Mouse (Mus musculus): ENCODE measurements around the gene Hsd3b2. TPM values are rescaled to one million over a fixed set of nuclear protein-coding genes. Genes with fewer than 3 reads are reported as not detected.

Gene Hsd3b2
- total and polyA plus RNA-seq, 2 experiments from 2014 or later: not detected

DNA sequence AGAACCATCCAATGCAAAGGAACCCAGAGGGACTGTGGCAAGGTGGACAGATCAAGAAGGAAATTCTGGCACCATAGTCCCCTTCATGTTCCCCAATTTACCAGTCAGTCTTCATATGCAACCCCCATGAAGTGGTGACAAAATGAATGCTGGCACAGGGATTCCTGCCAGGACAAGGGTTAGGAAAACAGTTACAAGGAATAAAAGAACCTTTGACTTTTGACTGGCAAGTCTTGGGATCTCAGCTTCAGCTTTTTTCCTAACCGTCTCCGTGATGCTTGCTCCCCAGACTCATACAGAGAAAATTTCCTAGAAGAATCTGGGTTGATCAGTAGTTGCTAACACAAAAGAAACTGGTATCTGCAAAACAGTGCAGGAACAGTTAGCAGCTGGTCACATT lies 9.4 kb upstream of the Hsd3b2 start:
- 81% methylated on average over 2 of the region's 2 CpGs for WGBS
- no peak for TF ChIP-seq CTCF (IDR thresholded peaks at IDR 0.05)
- no peak overlapping the region for H3K4me2 ChIP-seq (ENCODE audit: low read depth, low read length, poor library complexity, severe bottlenecking)

DNA sequence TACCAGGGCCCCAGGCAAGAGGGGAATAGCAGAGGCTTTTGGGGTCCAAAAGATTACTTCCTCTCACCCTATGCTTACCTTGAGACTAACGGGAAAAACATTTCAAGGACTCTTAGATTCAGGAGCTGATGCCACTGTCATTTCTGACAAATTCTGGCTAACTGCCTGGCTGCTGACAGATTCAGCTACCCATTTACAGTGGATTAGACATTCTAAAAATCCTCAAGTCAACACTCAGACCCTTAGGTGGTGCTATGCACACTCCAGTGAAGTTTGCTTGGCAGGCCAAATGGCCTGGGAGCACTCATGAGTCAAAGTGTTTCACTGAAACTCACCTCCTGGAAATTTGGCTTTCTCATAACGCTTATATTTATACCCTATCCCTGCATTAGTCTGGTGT lies 1.9 kb upstream of the Hsd3b2 start:
- H3K4me1 ChIP-seq (ENCODE audit: insufficient read depth, low read length): no peaks in the 10 kb centered on the region
- H3K4me3 ChIP-seq (ENCODE audit: low read depth, low read length): no peak overlapping the region
- ATAC-seq (ENCODE audit: low FRiP score) (no peak), DNase-seq (ENCODE audit: low spot score) (peak; percentile 8)
- H3K9ac ChIP-seq (replicated peaks; ENCODE audit: low read length, poor library complexity, severe bottlenecking): no peak overlapping the region
- no peaks in the 10 kb centered on the region for H3K9me3 ChIP-seq (ENCODE audit: low read length)
- H3K36me3 ChIP-seq (ENCODE audit: insufficient read depth, low read length): no peaks in the 10 kb centered on the region
- H3K27ac ChIP-seq (ENCODE audit: low read depth, low read length): no peak overlapping the region
- no peaks in the 10 kb centered on the region for H3K27me3 ChIP-seq (ENCODE audit: insufficient read depth, low read length)
- TF ChIP-seq CTCF (IDR thresholded peaks at IDR 0.05): no peak
- H3K4me2 ChIP-seq (ENCODE audit: low read depth, low read length, poor library complexity, severe bottlenecking): no peak overlapping the region
- 80% methylated on average over 2 of the region's 2 CpGs for WGBS

More for the DNA sequence above, 9.4 kb upstream of the Hsd3b2 start:
- H3K27me3 ChIP-seq (ENCODE audit: insufficient read depth, low read length): no peaks in the 10 kb centered on the region
- H3K36me3 ChIP-seq (ENCODE audit: insufficient read depth, low read length): no peaks in the 10 kb centered on the region
- H3K9ac ChIP-seq (replicated peaks; ENCODE audit: low read length, poor library complexity, severe bottlenecking): no peak overlapping the region
- no peak overlapping the region for H3K4me3 ChIP-seq (ENCODE audit: low read depth, low read length)
- no peaks in the 10 kb centered on the region for H3K9me3 ChIP-seq (ENCODE audit: low read length)
- ATAC-seq (ENCODE audit: low FRiP score) (no peak), DNase-seq (ENCODE audit: low spot score) (no peak)
- H3K4me1 ChIP-seq (ENCODE audit: insufficient read depth, low read length): no peaks in the 10 kb centered on the region
- H3K27ac ChIP-seq (ENCODE audit: low read depth, low read length): no peak overlapping the region

DNA sequence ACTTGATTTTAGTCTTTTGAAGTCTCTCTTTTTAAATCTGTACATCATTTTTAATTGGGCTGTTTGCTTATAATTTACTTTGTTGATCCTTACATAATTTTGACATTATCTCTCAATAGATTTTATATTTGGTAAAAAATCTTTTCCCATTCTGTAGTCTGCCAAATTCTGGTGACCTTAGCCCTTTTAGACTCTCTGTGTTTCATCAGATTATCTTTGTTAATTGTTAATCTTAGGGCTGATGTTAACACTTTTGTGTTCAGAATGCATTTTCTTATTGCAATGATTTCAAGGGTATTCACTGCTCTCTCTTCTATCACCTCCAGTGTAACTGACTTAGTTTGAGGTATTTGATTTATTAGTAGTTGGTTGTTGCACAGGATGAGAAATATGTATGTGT lies 3.6 kb downstream of the Hsd3b2 start:
- Histone ChIP-seq H3K9ac (replicated peaks; ENCODE audit: low read length, poor library complexity, severe bottlenecking) (no peak overlapping the region), H3K27me3 (ENCODE audit: insufficient read depth, low read length) (no peaks in the 10 kb centered on the region), H3K36me3 (ENCODE audit: insufficient read depth, low read length) (no peaks in the 10 kb centered on the region), H3K4me3 (ENCODE audit: low read depth, low read length) (no peak overlapping the region), H3K4me1 (ENCODE audit: insufficient read depth, low read length) (no peaks in the 10 kb centered on the region), H3K4me2 (ENCODE audit: low read depth, low read length, poor library complexity, severe bottlenecking) (no peak overlapping the region), H3K27ac (ENCODE audit: low read depth, low read length) (no peak overlapping the region), H3K9me3 (ENCODE audit: low read length) (no peaks in the 10 kb centered on the region)
- no peak for TF ChIP-seq CTCF (IDR thresholded peaks at IDR 0.05)
- ATAC-seq (ENCODE audit: low FRiP score): no peak
- no peak for DNase-seq (ENCODE audit: low spot score)

DNA sequence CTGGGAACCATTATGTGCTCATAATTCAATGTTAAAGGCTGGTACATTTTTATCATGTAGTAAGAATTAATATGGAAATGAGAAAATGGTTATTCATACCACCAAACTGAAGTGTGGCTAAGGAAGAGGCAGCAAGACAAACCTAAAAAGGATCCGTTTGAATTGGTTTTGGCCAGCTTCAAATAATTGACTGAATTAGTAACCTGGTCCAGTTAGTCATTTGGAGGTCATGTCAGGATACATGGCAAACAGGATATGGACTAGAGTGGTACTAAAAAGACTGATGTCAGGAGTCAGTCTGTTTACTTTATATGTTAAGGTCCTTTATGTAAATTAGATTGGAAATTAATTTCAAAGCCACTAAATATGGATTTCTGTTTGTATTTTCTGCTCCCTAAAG lies 41.9 kb downstream of the Hsd3b2 start:
- DNase-seq (ENCODE audit: low spot score): no peak
- no peak for ATAC-seq (ENCODE audit: low FRiP score)
- WGBS: 91% methylated on average over 1 of the region's 1 CpGs
- Histone ChIP-seq H3K9me3 (ENCODE audit: low read length) (no peaks in the 10 kb centered on the region), H3K4me2 (ENCODE audit: low read depth, low read length, poor library complexity, severe bottlenecking) (no peak overlapping the region), H3K4me3 (ENCODE audit: low read depth, low read length) (no peak overlapping the region), H3K36me3 (ENCODE audit: insufficient read depth, low read length) (no peaks in the 10 kb centered on the region), H3K4me1 (ENCODE audit: insufficient read depth, low read length) (no peaks in the 10 kb centered on the region), H3K27ac (ENCODE audit: low read depth, low read length) (no peak overlapping the region), H3K27me3 (ENCODE audit: insufficient read depth, low read length) (no peaks in the 10 kb centered on the region), H3K9ac (replicated peaks; ENCODE audit: low read length, poor library complexity, severe bottlenecking) (no peak overlapping the region)
- no peak for TF ChIP-seq CTCF (IDR thresholded peaks at IDR 0.05)

DNA sequence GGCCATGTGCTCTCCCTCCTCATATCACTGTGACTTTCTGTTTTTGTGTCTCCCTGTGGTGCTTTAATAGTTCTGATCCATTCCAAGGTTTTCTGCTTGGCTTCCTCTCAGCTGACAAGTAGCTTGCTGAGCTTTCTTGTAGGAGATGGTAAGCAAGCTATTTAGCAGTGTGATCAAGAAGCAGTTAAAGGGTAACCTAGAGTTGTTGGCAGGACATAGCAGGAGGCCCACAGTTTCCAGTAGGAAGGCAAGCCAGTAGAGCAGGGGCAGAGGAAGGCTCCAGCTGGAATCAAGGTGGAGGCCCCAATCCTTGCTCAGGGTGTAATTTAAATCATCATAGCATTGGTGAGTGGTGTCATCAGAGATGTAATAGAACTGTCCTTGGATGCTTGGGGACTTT lies 43.6 kb downstream of the Hsd3b2 start:
- no peak for TF ChIP-seq CTCF (IDR thresholded peaks at IDR 0.05)
- ATAC-seq (ENCODE audit: low FRiP score): no peak
- Histone ChIP-seq H3K27me3 (ENCODE audit: insufficient read depth, low read length) (no peaks in the 10 kb centered on the region), H3K9me3 (ENCODE audit: low read length) (no peaks in the 10 kb centered on the region), H3K27ac (ENCODE audit: low read depth, low read length) (no peak overlapping the region), H3K4me3 (ENCODE audit: low read depth, low read length) (no peak overlapping the region), H3K9ac (replicated peaks; ENCODE audit: low read length, poor library complexity, severe bottlenecking) (no peak overlapping the region), H3K4me1 (ENCODE audit: insufficient read depth, low read length) (no peaks in the 10 kb centered on the region), H3K36me3 (ENCODE audit: insufficient read depth, low read length) (no peaks in the 10 kb centered on the region), H3K4me2 (ENCODE audit: low read depth, low read length, poor library complexity, severe bottlenecking) (no peak overlapping the region)
- DNase-seq (ENCODE audit: low spot score): no peak

Other genes starting within 250 kb of the Hsd3b2 start
- not detected in 2 replicates for gene Hsd3b4, start 214.0 kb downstream of the Hsd3b2 start, total RNA-seq (2014; rRNA removed)
- not detected in 2 replicates for gene Hsd3b4, start 214.0 kb downstream of the Hsd3b2 start, polyA plus RNA-seq (2015; fragmentation: Nextera tagmentation; extraction: Ambion mirVana)
- not detected in 2 replicates for gene Gm10681, start 135.7 kb downstream of the Hsd3b2 start, total RNA-seq (2014; rRNA removed)
- gene Gm10681, start 135.7 kb downstream of the Hsd3b2 start, polyA plus RNA-seq (2015; fragmentation: Nextera tagmentation; extraction: Ambion mirVana): not detected in 2 replicates
- not detected in 2 replicates for gene Hsd3b5, start 94.3 kb downstream of the Hsd3b2 start, total RNA-seq (2014; rRNA removed)
- not detected in 2 replicates for gene Hsd3b5, start 94.3 kb downstream of the Hsd3b2 start, polyA plus RNA-seq (2015; fragmentation: Nextera tagmentation; extraction: Ambion mirVana)
- gene Hsd3b3, start 38.6 kb upstream of the Hsd3b2 start, total RNA-seq (2014; rRNA removed): not detected in 2 replicates
- gene Hsd3b3, start 38.6 kb upstream of the Hsd3b2 start, polyA plus RNA-seq (2015; fragmentation: Nextera tagmentation; extraction: Ambion mirVana): 0.11 and 0.21 TPM in 2 replicates
- gene Hsd3b6, start 89.9 kb upstream of the Hsd3b2 start, total RNA-seq (2014; rRNA removed): not detected in 2 replicates
- gene Hsd3b6, start 89.9 kb upstream of the Hsd3b2 start, polyA plus RNA-seq (2015; fragmentation: Nextera tagmentation; extraction: Ambion mirVana): 0.30 TPM in 1 of 2 replicates, not detected in the other
- not detected in 2 replicates for gene Hsd3b1, start 135.3 kb upstream of the Hsd3b2 start, total RNA-seq (2014; rRNA removed)
- 0.15 TPM in 1 of 2 replicates, not detected in the other for gene Hsd3b1, start 135.3 kb upstream of the Hsd3b2 start, polyA plus RNA-seq (2015; fragmentation: Nextera tagmentation; extraction: Ambion mirVana)
- gene Hao2, start 168.7 kb upstream of the Hsd3b2 start, total RNA-seq (2014; rRNA removed): not detected in 2 replicates
- gene Hao2, start 168.7 kb upstream of the Hsd3b2 start, polyA plus RNA-seq (2015; fragmentation: Nextera tagmentation; extraction: Ambion mirVana): not detected in 2 replicates